Mouse (Mus musculus): ENCODE measurements at regions not wholly inside any gene's neighbourhood (a gene's known extent, or its start where the extent isn't known, plus 50 kb on each side); places are given as distances from the start of the nearest gene placed in this dataset.
"Not testable (repeated sequence)": the region's sequence is repeated elsewhere in the genome, so short reads cannot be mapped to it uniquely, and the experiment has no call there.

- H3K4me1 ChIP-seq (ENCODE audit: control insufficient read depth, insufficient read depth, insufficient read length, low read length): no peaks in the 10 kb centered on the region
- no peak overlapping the region for H3K4me3 ChIP-seq (ENCODE audit: insufficient read depth, low read depth, low read length)
- H3K27ac ChIP-seq (replicated peaks; ENCODE audit: low read depth, low read length): no peak overlapping the region
Measured at GRCm38 (mm10) chr16:15113989-15114556, 203.2 kb upstream of the Gm21897 start.

- H3K4me3 ChIP-seq (ENCODE audit: insufficient read depth, low read depth, low read length): no peak overlapping the region
- H3K4me1 ChIP-seq (ENCODE audit: control insufficient read depth, insufficient read depth, insufficient read length, low read length): no peaks in the 10 kb centered on the region
- no peak overlapping the region for H3K27ac ChIP-seq (replicated peaks; ENCODE audit: low read depth, low read length)
Measured at GRCm38 (mm10) chr16:15114574-15115230, 202.6 kb upstream of the Gm21897 start.

- H3K27ac ChIP-seq (replicated peaks; ENCODE audit: low read depth, low read length): no peak overlapping the region
- H3K4me3 ChIP-seq (ENCODE audit: insufficient read depth, low read depth, low read length): no peak overlapping the region
- no peaks in the 10 kb centered on the region for H3K4me1 ChIP-seq (ENCODE audit: control insufficient read depth, insufficient read depth, insufficient read length, low read length)
Measured at GRCm38 (mm10) chr16:15115386-15115785, 201.9 kb upstream of the Gm21897 start.

- H3K4me1 ChIP-seq (ENCODE audit: control insufficient read depth, insufficient read depth, insufficient read length, low read length): no peaks in the 10 kb centered on the region
Measured at GRCm38 (mm10) chr16:15119799-15120198, 197.5 kb upstream of the Gm21897 start.

GRCm38 (mm10) chr16:15128996-15129395 is 188.3 kb upstream of the Gm21897 start:
- H3K4me1 ChIP-seq (ENCODE audit: control insufficient read depth, insufficient read depth, insufficient read length, low read length): no peaks in the 10 kb centered on the region
- H3K27ac ChIP-seq (replicated peaks; ENCODE audit: low read depth, low read length): no peak overlapping the region
- H3K4me3 ChIP-seq (ENCODE audit: insufficient read depth, low read depth, low read length): no peak overlapping the region

More at GRCm38 (mm10) chr16:15119799-15120198, 197.5 kb upstream of the Gm21897 start:
- H3K27ac ChIP-seq (replicated peaks; ENCODE audit: low read depth, low read length): no peak overlapping the region
- H3K4me3 ChIP-seq (ENCODE audit: insufficient read depth, low read depth, low read length): no peak overlapping the region

DNA sequence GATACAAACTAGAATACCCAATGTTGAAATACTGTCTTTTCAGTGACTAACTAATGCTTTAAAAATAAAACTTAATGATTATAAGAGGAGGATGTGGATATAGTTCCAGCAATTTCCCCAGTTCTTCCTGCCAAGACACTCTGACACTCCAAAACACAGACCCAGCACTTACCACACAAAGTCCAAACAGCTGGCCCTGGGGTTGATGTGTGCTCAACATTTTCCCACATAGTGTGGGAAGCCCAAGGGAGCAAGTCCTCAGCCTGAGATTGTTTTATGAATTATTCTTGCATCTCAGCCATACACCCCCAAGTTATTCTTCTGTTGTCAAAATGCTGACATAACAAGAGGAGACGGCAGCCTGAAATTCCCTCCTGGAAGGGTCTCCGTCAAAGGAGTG is 187.5 kb upstream of the Gm21897 start:
- Histone ChIP-seq H3K27ac (replicated peaks; ENCODE audit: low read depth, low read length) (no peak overlapping the region), H3K4me1 (ENCODE audit: control insufficient read depth, insufficient read depth, insufficient read length, low read length) (no peaks in the 10 kb centered on the region), H3K4me3 (ENCODE audit: insufficient read depth, low read depth, low read length) (no peak overlapping the region)

- H3K27ac ChIP-seq (replicated peaks; ENCODE audit: low read depth, low read length): no peak overlapping the region
- H3K4me3 ChIP-seq (ENCODE audit: insufficient read depth, low read depth, low read length): no peak overlapping the region
- H3K4me1 ChIP-seq (ENCODE audit: control insufficient read depth, insufficient read depth, insufficient read length, low read length): no peaks in the 10 kb centered on the region
Measured at GRCm38 (mm10) chr16:15157852-15158251, 159.4 kb upstream of the Gm21897 start.

- H3K27ac ChIP-seq (replicated peaks; ENCODE audit: low read depth, low read length): 0 out of 2 replicates have a peak overlapping the region, but pooled peaks have one; percentile 3
- no peak overlapping the region for H3K4me3 ChIP-seq (ENCODE audit: insufficient read depth, low read depth, low read length)
Measured at GRCm38 (mm10) chr16:15175516-15175915, 141.7 kb upstream of the Gm21897 start.

DNA sequence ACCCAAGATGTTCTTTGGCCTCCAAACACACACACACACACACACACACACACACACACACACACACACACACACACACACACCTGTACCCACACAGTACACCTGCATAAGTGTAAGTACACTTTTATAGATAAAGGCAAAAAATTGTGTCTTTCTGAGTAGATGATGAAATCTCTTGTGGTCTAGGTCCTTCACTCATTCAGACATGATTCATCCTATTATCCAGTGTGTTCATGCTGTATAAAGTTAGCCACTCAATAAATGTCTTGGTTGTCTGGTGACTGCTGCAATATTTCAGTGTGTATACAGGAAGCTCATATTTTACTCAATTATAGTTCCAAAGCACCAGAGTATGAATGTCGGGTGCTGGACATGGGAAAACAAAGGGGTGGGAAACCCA is 131.5 kb upstream of the Gm21897 start:
- Histone ChIP-seq H3K27ac (replicated peaks; ENCODE audit: low read depth, low read length) (no peak overlapping the region), H3K4me1 (ENCODE audit: control insufficient read depth, insufficient read depth, insufficient read length, low read length) (no peaks in the 10 kb centered on the region), H3K4me3 (ENCODE audit: insufficient read depth, low read depth, low read length) (no peak overlapping the region)

More at GRCm38 (mm10) chr16:15175516-15175915, 141.7 kb upstream of the Gm21897 start:
- no peaks in the 10 kb centered on the region for H3K4me1 ChIP-seq (ENCODE audit: control insufficient read depth, insufficient read depth, insufficient read length, low read length)

GRCm38 (mm10) chr16:15194926-15195711 is 122.1 kb upstream of the Gm21897 start:
- Histone ChIP-seq H3K4me3 (ENCODE audit: insufficient read depth, low read depth, low read length) (no peak overlapping the region), H3K27ac (replicated peaks; ENCODE audit: low read depth, low read length) (peak overlapping the region; percentile 96), H3K4me1 (ENCODE audit: control insufficient read depth, insufficient read depth, insufficient read length, low read length) (peaks cover 6% of the 10 kb centered on the region; the same call in 1 of the 2 replicates)

- peak overlapping the region; percentile 96 for H3K27ac ChIP-seq (replicated peaks; ENCODE audit: low read depth, low read length)
- not testable (repeated sequence) for H3K4me1 ChIP-seq (ENCODE audit: control insufficient read depth, insufficient read depth, insufficient read length, low read length)
- peak overlapping the region; percentile 3; the same call in 1 of the 2 replicates for H3K4me3 ChIP-seq (ENCODE audit: insufficient read depth, low read depth, low read length)
Measured at GRCm38 (mm10) chr16:15195931-15196330, 121.3 kb upstream of the Gm21897 start.

DNA sequence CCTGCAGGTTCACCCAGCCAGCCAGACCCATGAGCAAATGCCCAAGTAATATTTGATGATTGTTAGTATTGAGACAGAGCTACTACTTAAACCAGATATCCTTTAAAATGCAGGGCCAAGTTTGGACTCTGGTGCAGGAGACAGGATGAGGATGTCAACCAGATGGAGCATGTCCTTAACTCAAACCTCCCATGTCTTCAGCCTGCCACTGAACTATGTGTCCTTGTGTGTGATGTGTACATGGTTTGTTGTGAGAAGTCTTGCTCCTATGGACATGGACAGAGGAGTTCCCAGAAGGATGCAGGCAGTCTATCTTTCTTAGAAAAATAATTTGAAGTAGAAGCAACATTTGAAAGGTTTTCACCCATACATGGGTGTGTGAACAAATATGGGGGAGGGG is 120.4 kb upstream of the Gm21897 start:
- Histone ChIP-seq H3K4me1 (ENCODE audit: control insufficient read depth, insufficient read depth, insufficient read length, low read length) (peaks cover 6% of the 10 kb centered on the region; the same call in 1 of the 2 replicates), H3K4me3 (ENCODE audit: insufficient read depth, low read depth, low read length) (no peak overlapping the region), H3K27ac (replicated peaks; ENCODE audit: low read depth, low read length) (peak overlapping the region; percentile 88)

- Histone ChIP-seq H3K4me3 (ENCODE audit: insufficient read depth, low read depth, low read length) (no peak overlapping the region), H3K27ac (replicated peaks; ENCODE audit: low read depth, low read length) (no peak overlapping the region), H3K4me1 (ENCODE audit: control insufficient read depth, insufficient read depth, insufficient read length, low read length) (peaks cover 2% of the 10 kb centered on the region; the same call in 1 of the 2 replicates)
Measured at GRCm38 (mm10) chr16:15215921-15216320, 101.3 kb upstream of the Gm21897 start.

GRCm38 (mm10) chr16:15220961-15221547 is 96.2 kb upstream of the Gm21897 start:
- H3K4me1 ChIP-seq (ENCODE audit: control insufficient read depth, insufficient read depth, insufficient read length, low read length): peaks cover 2% of the 10 kb centered on the region; the same call in 1 of the 2 replicates
- no peak overlapping the region for H3K27ac ChIP-seq (replicated peaks; ENCODE audit: low read depth, low read length)
- no peak overlapping the region for H3K4me3 ChIP-seq (ENCODE audit: insufficient read depth, low read depth, low read length)

DNA sequence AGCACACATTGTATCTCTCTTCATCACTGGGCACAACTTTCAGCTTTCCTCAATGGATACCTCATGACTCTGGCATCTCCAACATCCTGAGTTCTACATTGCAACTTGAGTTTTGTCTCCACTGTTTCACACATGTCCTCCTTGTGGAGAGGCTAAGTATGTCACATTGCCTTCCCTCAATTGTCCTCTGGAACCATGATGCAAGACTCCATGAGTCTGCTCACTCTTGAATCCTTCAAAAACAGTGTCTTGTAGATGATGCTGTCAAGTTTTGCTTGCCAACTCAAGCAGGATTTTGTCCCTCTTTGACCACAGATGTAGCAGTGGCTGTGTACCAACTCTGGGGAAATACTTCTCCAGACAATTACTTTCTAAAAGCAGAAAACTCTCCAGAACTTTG is 79.4 kb upstream of the Gm21897 start:
- no peak overlapping the region for H3K4me3 ChIP-seq (ENCODE audit: insufficient read depth, low read depth, low read length)
- H3K27ac ChIP-seq (replicated peaks; ENCODE audit: low read depth, low read length): no peak overlapping the region
- H3K4me1 ChIP-seq (ENCODE audit: control insufficient read depth, insufficient read depth, insufficient read length, low read length): no peaks in the 10 kb centered on the region

Data from brown adipose tissue, adult 24 weeks (tissue).